Mouse (Mus musculus): ENCODE measurements around the gene Ugp2. TPM values are rescaled to one million over a fixed set of nuclear protein-coding genes. Genes with fewer than 3 reads are reported as not detected.
"Not testable (repeated sequence)": the region's sequence is repeated elsewhere in the genome, so short reads cannot be mapped to it uniquely, and the experiment has no call there.

Gene Ugp2
- polyA plus RNA-seq, 1 experiment from 2014 or later, result 53.7 TPM

- 92% methylated on average over 9 of the region's 9 CpGs for whole genome bisulfite sequencing
These were observed 56.9 kb downstream of the Ugp2 start for GRCm38 (mm10) chr11:21313922-21314657.

GRCm38 (mm10) chr11:21309516-21309915 is 61.5 kb downstream of the Ugp2 start:
- ATAC-seq, result no peak
- H3K27ac ChIP-seq (ENCODE audit: low read length), result no peak overlapping the region
- H3K4me3 ChIP-seq (replicated peaks; ENCODE audit: low read length), result no peak overlapping the region
- no peaks in the 10 kb centered on the region; the same call in 1 of the 2 replicates for H3K36me3 ChIP-seq (ENCODE audit: control insufficient read depth, insufficient read depth)
- H3K4me1 ChIP-seq (replicated peaks; ENCODE audit: control insufficient read depth, insufficient read depth, low read length), result no peaks in the 10 kb centered on the region
- no peak overlapping the region for H3K4me2 ChIP-seq (ENCODE audit: low read length)
- no peaks in the 10 kb centered on the region for H3K9me3 ChIP-seq (ENCODE audit: control insufficient read depth, low read length)
- no peak overlapping the region for H3K9ac ChIP-seq (replicated peaks; ENCODE audit: low read depth, low read length)
- 18% methylated on average over 6 of the region's 6 CpGs for WGBS
- H3K27me3 ChIP-seq (replicated peaks; ENCODE audit: control insufficient read depth, insufficient read depth, low read length), result no peaks in the 10 kb centered on the region

More at GRCm38 (mm10) chr11:21313922-21314657, 56.9 kb downstream of the Ugp2 start:
- no peaks in the 10 kb centered on the region for H3K9me3 ChIP-seq (ENCODE audit: control insufficient read depth, low read length)
- H3K36me3 ChIP-seq (ENCODE audit: control insufficient read depth, insufficient read depth), result peaks cover 2% of the 10 kb centered on the region; the same call in 1 of the 2 replicates
- H3K9ac ChIP-seq (replicated peaks; ENCODE audit: low read depth, low read length), result no peak overlapping the region
- no peak overlapping the region for H3K4me3 ChIP-seq (replicated peaks; ENCODE audit: low read length)
- H3K27ac ChIP-seq (ENCODE audit: low read length), result no peak overlapping the region
- H3K27me3 ChIP-seq (replicated peaks; ENCODE audit: control insufficient read depth, insufficient read depth, low read length), result no peaks in the 10 kb centered on the region
- H3K4me2 ChIP-seq (ENCODE audit: low read length), result no peak overlapping the region
- no peak for ATAC-seq
- H3K4me1 ChIP-seq (replicated peaks; ENCODE audit: control insufficient read depth, insufficient read depth, low read length), result no peaks in the 10 kb centered on the region

GRCm38 (mm10) chr11:21308119-21308518 is 62.9 kb downstream of the Ugp2 start:
- no peak overlapping the region for H3K4me3 ChIP-seq (replicated peaks; ENCODE audit: low read length)
- no peak for ATAC-seq
- no peak overlapping the region for H3K4me2 ChIP-seq (ENCODE audit: low read length)
- no peaks in the 10 kb centered on the region for H3K4me1 ChIP-seq (replicated peaks; ENCODE audit: control insufficient read depth, insufficient read depth, low read length)
- no peaks in the 10 kb centered on the region for H3K27me3 ChIP-seq (replicated peaks; ENCODE audit: control insufficient read depth, insufficient read depth, low read length)
- no peak overlapping the region for H3K27ac ChIP-seq (ENCODE audit: low read length)
- H3K9ac ChIP-seq (replicated peaks; ENCODE audit: low read depth, low read length), result no peak overlapping the region
- no peaks in the 10 kb centered on the region for H3K36me3 ChIP-seq (ENCODE audit: control insufficient read depth, insufficient read depth)
- WGBS, result 77% methylated on average over 5 of the region's 5 CpGs
- no peaks in the 10 kb centered on the region for H3K9me3 ChIP-seq (ENCODE audit: control insufficient read depth, low read length)

GRCm38 (mm10) chr11:21307078-21307668 is 63.8 kb downstream of the Ugp2 start:
- Histone ChIP-seq H3K36me3 (ENCODE audit: control insufficient read depth, insufficient read depth) (no peaks in the 10 kb centered on the region; the same call in 1 of the 2 replicates), H3K4me1 (replicated peaks; ENCODE audit: control insufficient read depth, insufficient read depth, low read length) (no peaks in the 10 kb centered on the region), H3K27ac (ENCODE audit: low read length) (no peak overlapping the region), H3K4me2 (ENCODE audit: low read length) (no peak overlapping the region), H3K4me3 (replicated peaks; ENCODE audit: low read length) (no peak overlapping the region), H3K27me3 (replicated peaks; ENCODE audit: control insufficient read depth, insufficient read depth, low read length) (no peaks in the 10 kb centered on the region), H3K9me3 (ENCODE audit: control insufficient read depth, low read length) (no peaks in the 10 kb centered on the region), H3K9ac (replicated peaks; ENCODE audit: low read depth, low read length) (no peak overlapping the region)
- ATAC-seq, result no peak
- 85% methylated on average over 5 of the region's 5 CpGs for whole genome bisulfite sequencing

- Histone ChIP-seq H3K4me1 (replicated peaks; ENCODE audit: control insufficient read depth, insufficient read depth, low read length) (no peaks in the 10 kb centered on the region), H3K36me3 (ENCODE audit: control insufficient read depth, insufficient read depth) (peaks cover 5% of the 10 kb centered on the region), H3K9ac (replicated peaks; ENCODE audit: low read depth, low read length) (no peak overlapping the region), H3K27ac (ENCODE audit: low read length) (no peak overlapping the region), H3K9me3 (ENCODE audit: control insufficient read depth, low read length) (no peaks in the 10 kb centered on the region), H3K4me3 (replicated peaks; ENCODE audit: low read length) (no peak overlapping the region), H3K27me3 (replicated peaks; ENCODE audit: control insufficient read depth, insufficient read depth, low read length) (no peaks in the 10 kb centered on the region), H3K4me2 (ENCODE audit: low read length) (no peak overlapping the region)
- ATAC-seq, result no peak
- 63% methylated on average over 3 of the region's 3 CpGs for WGBS
These were observed 67.4 kb downstream of the Ugp2 start for GRCm38 (mm10) chr11:21303619-21304018.

- no peak overlapping the region for H3K4me2 ChIP-seq (ENCODE audit: low read length)
- 86% methylated on average over 5 of the region's 5 CpGs for WGBS
- no peak for ATAC-seq
These were observed 75.5 kb downstream of the Ugp2 start for GRCm38 (mm10) chr11:21295486-21295885.

GRCm38 (mm10) chr11:21288153-21288552 is 82.8 kb downstream of the Ugp2 start:
- ATAC-seq; H3K9me3 ChIP-seq (ENCODE audit: control insufficient read depth, low read length); H3K27me3 ChIP-seq (replicated peaks; ENCODE audit: control insufficient read depth, insufficient read depth, low read length); H3K36me3 ChIP-seq (ENCODE audit: control insufficient read depth, insufficient read depth); H3K4me1 ChIP-seq (replicated peaks; ENCODE audit: control insufficient read depth, insufficient read depth, low read length); H3K4me3 ChIP-seq (replicated peaks; ENCODE audit: low read length); H3K9ac ChIP-seq (replicated peaks; ENCODE audit: low read depth, low read length); H3K27ac ChIP-seq (ENCODE audit: low read length); H3K4me2 ChIP-seq (ENCODE audit: low read length): not testable (repeated sequence)
- WGBS, result 93% methylated on average over 2 of the region's 2 CpGs

More at GRCm38 (mm10) chr11:21295486-21295885, 75.5 kb downstream of the Ugp2 start:
- Histone ChIP-seq H3K4me1 (replicated peaks; ENCODE audit: control insufficient read depth, insufficient read depth, low read length) (no peaks in the 10 kb centered on the region), H3K27ac (ENCODE audit: low read length) (no peak overlapping the region), H3K9me3 (ENCODE audit: control insufficient read depth, low read length) (no peaks in the 10 kb centered on the region), H3K36me3 (ENCODE audit: control insufficient read depth, insufficient read depth) (peaks cover 5% of the 10 kb centered on the region), H3K4me3 (replicated peaks; ENCODE audit: low read length) (no peak overlapping the region), H3K27me3 (replicated peaks; ENCODE audit: control insufficient read depth, insufficient read depth, low read length) (no peaks in the 10 kb centered on the region), H3K9ac (replicated peaks; ENCODE audit: low read depth, low read length) (no peak overlapping the region)

GRCm38 (mm10) chr11:21286391-21286790 is 84.6 kb downstream of the Ugp2 start:
- WGBS, result 87% methylated on average over 3 of the region's 3 CpGs
- H3K9ac ChIP-seq (replicated peaks; ENCODE audit: low read depth, low read length), result no peak overlapping the region

GRCm38 (mm10) chr11:21276151-21276550 is 94.8 kb downstream of the Ugp2 start:
- no peak for ATAC-seq
- H3K27ac ChIP-seq (ENCODE audit: low read length), result no peak overlapping the region

More at GRCm38 (mm10) chr11:21286391-21286790, 84.6 kb downstream of the Ugp2 start:
- no peaks in the 10 kb centered on the region for H3K27me3 ChIP-seq (replicated peaks; ENCODE audit: control insufficient read depth, insufficient read depth, low read length)
- no peak overlapping the region for H3K4me2 ChIP-seq (ENCODE audit: low read length)
- no peak overlapping the region for H3K4me3 ChIP-seq (replicated peaks; ENCODE audit: low read length)
- no peak overlapping the region for H3K27ac ChIP-seq (ENCODE audit: low read length)
- no peaks in the 10 kb centered on the region for H3K4me1 ChIP-seq (replicated peaks; ENCODE audit: control insufficient read depth, insufficient read depth, low read length)
- ATAC-seq, result no peak
- H3K36me3 ChIP-seq (ENCODE audit: control insufficient read depth, insufficient read depth), result no peaks in the 10 kb centered on the region
- H3K9me3 ChIP-seq (ENCODE audit: control insufficient read depth, low read length), result no peaks in the 10 kb centered on the region

More at GRCm38 (mm10) chr11:21276151-21276550, 94.8 kb downstream of the Ugp2 start:
- no peak overlapping the region for H3K4me3 ChIP-seq (replicated peaks; ENCODE audit: low read length)
- 94% methylated on average over 2 of the region's 2 CpGs for WGBS
- H3K9me3 ChIP-seq (ENCODE audit: control insufficient read depth, low read length), result no peaks in the 10 kb centered on the region
- H3K36me3 ChIP-seq (ENCODE audit: control insufficient read depth, insufficient read depth), result no peaks in the 10 kb centered on the region
- H3K4me1 ChIP-seq (replicated peaks; ENCODE audit: control insufficient read depth, insufficient read depth, low read length), result no peaks in the 10 kb centered on the region
- no peak overlapping the region for H3K4me2 ChIP-seq (ENCODE audit: low read length)
- no peaks in the 10 kb centered on the region for H3K27me3 ChIP-seq (replicated peaks; ENCODE audit: control insufficient read depth, insufficient read depth, low read length)
- H3K9ac ChIP-seq (replicated peaks; ENCODE audit: low read depth, low read length), result no peak overlapping the region
